Mouse (Mus musculus): ENCODE results near the gene Scube1. TPM values are rescaled to one million over a fixed set of nuclear protein-coding genes. Genes with fewer than 3 reads are reported as not detected.

Scube1 gene
- total and polyA plus RNA-seq, 2 experiments from 2014 or later = 3.3 to 13.4 TPM

DNA sequence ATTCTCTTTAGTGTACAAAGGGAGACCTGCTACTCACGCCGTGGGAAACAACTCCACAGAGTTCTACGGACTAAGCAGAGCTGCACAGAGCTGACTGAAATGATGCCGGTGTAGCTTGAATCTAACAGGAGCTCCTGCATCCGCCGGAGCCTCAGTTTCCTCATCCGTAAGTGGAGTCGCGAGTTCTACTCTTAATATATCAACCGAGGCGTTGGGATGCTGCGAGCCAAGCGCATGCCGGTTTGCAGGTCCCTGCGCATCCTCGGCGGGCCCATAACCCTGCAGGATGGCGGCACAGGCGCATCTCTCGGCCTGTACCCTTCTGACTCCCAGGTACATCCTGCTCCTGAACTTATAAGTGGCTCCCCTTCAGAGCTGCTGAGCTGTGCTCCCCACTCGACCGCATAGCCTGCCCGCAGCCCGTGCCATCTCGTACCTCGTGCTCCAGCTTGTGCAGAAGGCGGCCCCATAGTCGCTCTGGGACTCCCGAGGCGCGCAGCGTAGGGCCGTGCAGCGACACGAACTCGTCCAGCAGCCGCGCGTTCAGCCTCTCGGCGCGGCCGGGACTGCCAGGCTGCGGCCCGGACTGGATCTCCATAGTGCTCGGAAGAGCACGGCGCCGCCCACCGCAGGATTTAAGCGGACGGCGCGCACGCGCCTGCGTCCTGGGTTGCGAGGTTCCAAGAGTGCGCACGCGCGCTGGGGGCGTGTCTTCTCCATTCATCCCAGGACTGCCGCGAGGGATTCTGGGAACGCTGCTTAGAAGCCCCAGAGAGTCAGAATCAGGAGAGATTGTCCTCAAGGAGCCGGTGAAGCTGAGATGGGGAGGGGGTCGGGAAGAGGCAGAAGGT is 130.1 kb downstream of the Scube1 start, which contains the start of gene Ttll12:
Gene Ttll12 (minus strand): TSS at position 645 of the 851 bp plus-strand sequence.
- H3K27ac ChIP-seq = peak within 1 kb of the TSS; percentile 77
- peak; percentile 95 for ATAC-seq
- peak within 1 kb of the TSS; percentile 71 for H3K4me3 ChIP-seq (ENCODE audit: low read length)
- H3K9me3 ChIP-seq (ENCODE audit: low read length) = no peaks in the 10 kb centered on the region
- peaks cover 14% of the 10 kb centered on the region; the same call in 1 of the 2 replicates for H3K4me1 ChIP-seq (ENCODE audit: insufficient read depth, low read length)
- peak; percentile 100 for DNase-seq (ENCODE audit: low spot score)
- peak within 1 kb of the TSS; percentile 64 for H3K4me2 ChIP-seq (ENCODE audit: low read depth, low read length)
- WGBS = under 1% methylated on average over 68 of the region's 68 CpGs
- no peaks in the 10 kb centered on the region for H3K36me3 ChIP-seq (ENCODE audit: insufficient read depth, low read length)
- H3K27me3 ChIP-seq (ENCODE audit: insufficient read depth, low read length) = no peaks in the 10 kb centered on the region
- H3K9ac ChIP-seq (replicated peaks; ENCODE audit: low read length) = peak within 1 kb of the TSS; percentile 76
- no peak; the same call in 1 of the 2 replicates for TF ChIP-seq CTCF (IDR thresholded peaks at IDR 0.05; ENCODE audit: low read depth)

DNA sequence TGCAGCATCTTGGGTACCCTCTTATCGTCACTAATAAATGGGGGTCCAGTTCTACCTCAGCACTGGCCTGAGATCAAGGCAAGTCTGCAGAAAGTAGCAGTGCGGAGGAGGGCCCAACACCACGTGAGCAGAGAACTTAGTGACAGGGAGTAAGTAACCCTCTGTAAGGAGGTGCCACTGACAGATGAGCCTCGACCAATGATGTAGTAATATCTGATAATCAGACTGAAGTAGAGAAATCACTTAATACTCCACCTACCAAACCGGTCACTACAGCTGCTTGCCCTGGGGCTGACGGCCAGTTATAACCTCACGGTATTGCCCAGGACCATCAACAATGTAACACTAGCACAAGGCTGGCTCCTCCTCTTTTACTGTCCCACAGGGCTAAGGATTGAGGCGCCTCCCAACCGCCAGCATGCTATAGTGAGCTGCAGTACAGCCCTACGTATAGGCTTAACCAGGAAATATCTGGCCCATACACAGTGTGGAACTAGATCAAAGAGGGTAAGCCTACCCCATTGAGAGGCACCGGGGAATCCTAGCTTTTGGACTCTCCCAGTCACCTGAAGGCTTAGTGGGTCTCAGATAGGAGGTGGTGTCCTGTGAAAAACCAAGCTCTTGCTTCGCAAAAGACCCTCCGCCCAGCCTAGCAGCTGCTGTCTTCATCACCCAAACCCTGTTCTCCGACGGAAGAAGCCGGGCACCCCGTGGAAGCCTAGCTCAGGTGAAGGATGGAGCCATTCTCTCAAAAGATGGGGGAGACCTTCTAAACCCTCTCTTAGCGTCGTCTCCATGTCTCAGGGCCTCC is 130.9 kb downstream of the Scube1 start:
- Histone ChIP-seq H3K9ac (replicated peaks; ENCODE audit: low read length) (peak overlapping the region; percentile 76), H3K4me3 (ENCODE audit: low read length) (peak overlapping the region; percentile 71), H3K4me1 (ENCODE audit: insufficient read depth, low read length) (peaks cover 14% of the 10 kb centered on the region; the same call in 1 of the 2 replicates), H3K36me3 (ENCODE audit: insufficient read depth, low read length) (no peaks in the 10 kb centered on the region), H3K4me2 (ENCODE audit: low read depth, low read length) (peak overlapping the region; percentile 64), H3K9me3 (ENCODE audit: low read length) (no peaks in the 10 kb centered on the region), H3K27me3 (ENCODE audit: insufficient read depth, low read length) (no peaks in the 10 kb centered on the region), H3K27ac (peak overlapping the region; percentile 77)
- 8% methylated on average over 19 of the region's 19 CpGs for WGBS
- ATAC-seq (peak; percentile 30), DNase-seq (ENCODE audit: low spot score) (peak; percentile 15)
- TF ChIP-seq CTCF (IDR thresholded peaks at IDR 0.05; ENCODE audit: low read depth) = no peak

DNA sequence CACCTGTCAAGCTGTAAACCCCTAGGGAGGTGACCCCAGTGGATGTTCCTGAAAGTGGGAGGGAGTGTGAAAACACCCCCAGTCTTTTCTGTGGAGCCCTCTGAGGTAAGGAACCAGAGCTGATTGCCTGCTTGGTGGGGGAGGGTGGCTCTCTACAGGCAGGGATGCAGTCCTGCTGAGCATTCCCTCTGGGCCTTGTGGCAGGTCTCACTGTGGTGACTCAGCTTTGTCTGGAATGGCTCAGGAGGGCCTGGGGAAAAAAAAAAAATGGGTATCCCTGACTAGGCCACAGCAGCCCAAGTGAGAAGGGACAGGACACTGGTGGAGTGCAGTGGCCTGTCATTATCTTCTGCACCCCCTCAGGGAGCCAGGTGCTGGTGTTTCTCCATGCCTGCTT is 131.6 kb downstream of the Scube1 start:
- no peaks in the 10 kb centered on the region for H3K27me3 ChIP-seq (ENCODE audit: insufficient read depth, low read length)
- DNase-seq (ENCODE audit: low spot score) (no peak), ATAC-seq (no peak)
- no peaks in the 10 kb centered on the region for H3K9me3 ChIP-seq (ENCODE audit: low read length)
- no peak for TF ChIP-seq CTCF (IDR thresholded peaks at IDR 0.05; ENCODE audit: low read depth)
- H3K4me2 ChIP-seq (ENCODE audit: low read depth, low read length) = peak overlapping the region; percentile 64; the same call in 1 of the 2 replicates
- no peak overlapping the region for H3K4me3 ChIP-seq (ENCODE audit: low read length)
- H3K36me3 ChIP-seq (ENCODE audit: insufficient read depth, low read length) = no peaks in the 10 kb centered on the region; the same call in 1 of the 2 replicates
- H3K4me1 ChIP-seq (ENCODE audit: insufficient read depth, low read length) = peaks cover 14% of the 10 kb centered on the region; the same call in 1 of the 2 replicates
- no peak overlapping the region for H3K9ac ChIP-seq (replicated peaks; ENCODE audit: low read length)
- H3K27ac ChIP-seq = no peak overlapping the region

DNA sequence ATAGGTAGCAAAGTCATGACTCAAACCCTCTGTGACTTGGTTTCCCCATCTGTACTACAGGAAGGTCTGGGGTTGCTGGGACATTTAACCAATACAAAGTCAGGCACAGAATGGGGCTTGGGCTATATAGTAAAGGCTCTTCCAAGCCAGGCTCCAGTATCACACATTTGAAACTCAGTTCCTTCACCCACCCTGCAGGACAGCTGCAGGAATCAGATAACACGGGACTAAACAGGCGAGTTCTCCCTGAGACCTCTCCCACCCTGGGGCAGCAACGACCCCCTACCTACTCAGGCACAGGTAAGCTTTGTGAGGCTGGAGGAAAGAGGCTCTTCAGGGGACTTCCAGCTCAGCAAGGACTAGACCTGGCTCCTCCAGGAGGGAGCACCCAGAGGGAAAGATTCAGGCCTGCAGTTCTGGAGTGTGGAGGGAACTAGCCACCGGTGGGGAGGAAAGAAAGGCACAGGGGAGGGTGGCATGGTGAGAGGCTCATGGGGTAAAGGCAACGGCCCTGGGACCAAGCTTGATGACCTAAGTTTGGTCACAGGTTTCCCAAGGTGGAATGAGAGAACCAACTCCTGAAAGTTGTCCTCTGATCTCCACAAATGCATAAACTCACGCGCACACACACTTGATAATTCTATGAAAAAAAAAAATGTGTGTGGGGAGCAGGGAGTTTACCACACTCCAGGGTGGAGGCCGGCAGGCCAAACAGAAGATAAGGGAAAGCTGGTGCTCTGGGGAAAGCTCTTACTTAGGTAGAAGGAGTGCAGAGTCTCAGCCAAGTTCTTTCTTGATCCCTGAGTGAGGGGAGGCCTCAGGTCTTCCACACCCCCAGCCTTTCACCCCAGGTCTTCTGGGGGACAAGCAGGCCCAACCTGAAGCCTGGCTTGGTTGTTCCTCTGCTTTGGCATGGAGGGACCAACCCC is 132.3 kb downstream of the Scube1 start:
- Histone ChIP-seq H3K9ac (replicated peaks; ENCODE audit: low read length) (no peak overlapping the region), H3K4me2 (ENCODE audit: low read depth, low read length) (0 out of 2 replicates have a peak overlapping the region, but pooled peaks have one; percentile 64), H3K4me3 (ENCODE audit: low read length) (no peak overlapping the region), H3K27ac (no peak overlapping the region), H3K4me1 (ENCODE audit: insufficient read depth, low read length) (peaks cover 14% of the 10 kb centered on the region; the same call in 1 of the 2 replicates), H3K27me3 (ENCODE audit: insufficient read depth, low read length) (no peaks in the 10 kb centered on the region), H3K36me3 (ENCODE audit: insufficient read depth, low read length) (peaks cover 1% of the 10 kb centered on the region; the same call in 1 of the 2 replicates), H3K9me3 (ENCODE audit: low read length) (no peaks in the 10 kb centered on the region)
- ATAC-seq = no peak
- 81% methylated on average over 8 of the region's 8 CpGs for WGBS
- no peak for DNase-seq (ENCODE audit: low spot score)
- TF ChIP-seq CTCF (IDR thresholded peaks at IDR 0.05; ENCODE audit: low read depth) = no peak

- Histone ChIP-seq H3K4me3 (ENCODE audit: low read length) (no peak overlapping the region), H3K4me1 (ENCODE audit: insufficient read depth, low read length) (peaks cover 14% of the 10 kb centered on the region; the same call in 1 of the 2 replicates), H3K36me3 (ENCODE audit: insufficient read depth, low read length) (peaks cover 9% of the 10 kb centered on the region), H3K27me3 (ENCODE audit: insufficient read depth, low read length) (no peaks in the 10 kb centered on the region), H3K9ac (replicated peaks; ENCODE audit: low read length) (no peak overlapping the region), H3K9me3 (ENCODE audit: low read length) (no peaks in the 10 kb centered on the region), H3K4me2 (ENCODE audit: low read depth, low read length) (no peak overlapping the region), H3K27ac (no peak overlapping the region)
- no peak for TF ChIP-seq CTCF (IDR thresholded peaks at IDR 0.05; ENCODE audit: low read depth)
- 86% methylated on average over 6 of the region's 6 CpGs for WGBS
- DNase-seq (ENCODE audit: low spot score) (no peak), ATAC-seq (no peak)
Observed at GRCm38 (mm10) chr15:83591758-83592157, 133.1 kb downstream of the Scube1 start.

DNA sequence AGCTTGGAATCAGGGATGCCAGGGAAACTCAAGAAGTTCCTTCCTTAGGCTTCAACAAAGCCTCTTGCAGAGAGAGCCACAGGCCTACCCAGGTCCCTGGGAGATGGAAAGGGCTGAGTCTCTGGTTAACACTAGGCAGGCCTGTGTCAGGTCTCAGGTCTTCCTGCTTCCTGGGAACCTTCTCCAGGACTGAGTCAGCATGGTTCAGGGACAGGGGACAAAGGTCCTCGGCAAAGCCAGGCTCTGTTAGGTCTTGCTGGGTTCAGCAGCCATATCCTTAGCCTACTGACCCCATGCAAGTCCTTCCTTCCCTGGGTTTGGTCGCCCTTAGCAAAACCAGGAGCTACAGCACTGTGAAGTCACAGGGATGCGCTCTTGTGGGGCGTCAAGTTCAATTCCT is 134.0 kb downstream of the Scube1 start:
- no peak overlapping the region for H3K27ac ChIP-seq
- no peaks in the 10 kb centered on the region for H3K27me3 ChIP-seq (ENCODE audit: insufficient read depth, low read length)
- no peak overlapping the region for H3K4me2 ChIP-seq (ENCODE audit: low read depth, low read length)
- H3K4me1 ChIP-seq (ENCODE audit: insufficient read depth, low read length) = peaks cover 14% of the 10 kb centered on the region; the same call in 1 of the 2 replicates
- no peak for DNase-seq (ENCODE audit: low spot score)
- no peak for ATAC-seq
- no peak overlapping the region for H3K9ac ChIP-seq (replicated peaks; ENCODE audit: low read length)
- peaks cover 18% of the 10 kb centered on the region for H3K36me3 ChIP-seq (ENCODE audit: insufficient read depth, low read length)
- TF ChIP-seq CTCF (IDR thresholded peaks at IDR 0.05; ENCODE audit: low read depth) = no peak
- H3K4me3 ChIP-seq (ENCODE audit: low read length) = no peak overlapping the region
- 92% methylated on average over 4 of the region's 4 CpGs for WGBS
- H3K9me3 ChIP-seq (ENCODE audit: low read length) = 0 out of 2 replicates have a peak, but pooled peaks cover 2% of the 10 kb centered on the region

Measured in hindbrain, postnatal 0 days (tissue).